Mouse (Mus musculus) embryonic fibroblast, embryonic 13.5 days (primary cell): ENCODE data around the gene Gm5129. TPM values are rescaled to one million over a fixed set of nuclear protein-coding genes. Genes with fewer than 3 reads are reported as not detected.
A peak's percentile ranks its signal among the peaks of the same experiment; 100 is the strongest.

Experiments used
- H3K27ac ChIP-seq: 2 replicates; pipeline ENCODE4 v1.5.1; 2012; ENCODE audit warnings: low read length, control low read depth, inconsistent platforms; ENCODE audit not compliant: insufficient read depth
- H3K4me1 ChIP-seq: 2 replicates; pipeline ENCODE4 v1.6.1; 2011; ENCODE audit warnings: low read length; ENCODE audit not compliant: control insufficient read depth, insufficient read depth
- H3K4me3 ChIP-seq: 2 replicates; pipeline ENCODE4 v1.5.1; 2011; ENCODE audit warnings: mild to moderate bottlenecking, control low read depth, low read length; ENCODE audit not compliant: insufficient read depth
- CTCF ChIP-seq: IDR thresholded peaks from 2 replicates; pipeline ENCODE4 v1.5.1; 2011; ENCODE audit warnings: mild to moderate bottlenecking, control low read depth, low read length, moderate library complexity, borderline replicate concordance; ENCODE audit not compliant: insufficient read depth
- POLR2A ChIP-seq: IDR thresholded peaks from 2 replicates; pipeline ENCODE4 v1.6.1; 2011; ENCODE audit warnings: low read depth, mild to moderate bottlenecking, control low read depth, low read length, moderate library complexity
- polyA plus RNA-seq: library from polyadenylated mRNA; stranded (reverse); fragments of >200 nt; gene quantifications from 2 replicates; pipeline ENCODE4 v1.2.4, GENCODE M21; 2011; ENCODE audit warnings: low read depth; ENCODE audit not compliant: missing spikeins, insufficient read length

Gene Gm5129
- polyA plus RNA-seq, 1 experiment = not detected

DNA sequence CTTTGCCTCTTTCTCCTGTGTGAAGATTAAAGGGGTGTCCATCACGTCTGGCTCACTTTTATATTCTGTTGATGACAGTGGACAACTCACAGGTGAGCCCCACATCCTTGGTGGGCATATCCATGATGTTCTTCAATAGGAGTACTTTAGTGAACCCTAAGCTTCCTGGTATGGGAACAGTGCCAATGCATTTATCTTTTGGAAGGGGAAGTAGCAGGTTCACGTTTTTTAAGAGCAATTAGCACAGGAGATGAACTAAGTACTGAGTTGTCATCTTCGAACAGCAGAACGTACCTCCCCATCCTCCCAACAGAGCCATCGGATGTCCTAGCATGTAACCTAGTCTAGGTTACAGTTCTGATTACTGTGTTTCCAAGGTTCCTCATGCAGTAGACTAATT lies 23.6 kb upstream of the Gm5129 start:
- TF ChIP-seq CTCF (no peak), POLR2A (no peak)

DNA sequence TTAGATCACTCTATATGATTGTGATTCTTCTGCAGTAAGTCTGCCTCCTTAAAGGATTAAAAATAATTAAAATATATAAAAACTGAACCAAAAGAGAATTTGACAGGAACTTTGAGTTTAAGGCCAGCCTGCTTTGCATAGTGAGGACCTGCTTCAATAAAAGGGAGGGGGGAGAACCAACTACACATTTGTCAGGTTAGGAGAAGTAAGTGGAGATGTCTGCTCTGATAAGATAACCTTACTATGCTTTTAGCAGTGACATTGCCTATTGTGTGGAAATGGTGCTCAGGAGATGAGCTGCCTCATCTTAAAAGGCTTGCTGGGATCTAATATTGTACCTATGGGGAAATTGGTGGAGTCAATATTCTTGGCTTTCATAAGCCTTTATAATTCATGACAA lies 17.2 kb upstream of the Gm5129 start:
- H3K4me1 ChIP-seq = no peaks in the 10 kb centered on the region
- H3K4me3 ChIP-seq = no peak overlapping the region
- TF ChIP-seq CTCF (no peak), POLR2A (no peak)
- H3K27ac ChIP-seq = no peak overlapping the region

More for the DNA sequence above, 23.6 kb upstream of the Gm5129 start:
- Histone ChIP-seq H3K4me3 (no peak overlapping the region), H3K27ac (no peak overlapping the region), H3K4me1 (no peaks in the 10 kb centered on the region; the same call in 1 of the 2 replicates)

DNA sequence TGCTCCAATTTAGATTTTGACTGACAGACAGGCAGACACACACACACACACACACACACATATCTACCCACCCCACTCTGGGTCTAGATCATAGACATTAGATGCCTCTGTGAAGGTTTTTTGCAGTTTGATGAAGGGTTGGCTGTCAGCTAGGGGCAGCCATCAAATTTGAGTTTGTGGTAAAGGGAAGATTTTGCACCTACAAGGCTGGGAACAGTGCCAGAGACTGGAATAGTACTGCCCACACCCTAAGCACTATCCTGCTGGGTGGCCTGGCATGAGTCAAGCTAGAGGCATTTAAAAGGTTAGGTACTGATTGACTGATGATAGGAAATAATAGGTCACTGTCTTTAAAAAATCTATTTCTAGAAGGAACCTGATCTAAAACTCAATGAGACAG lies 15.6 kb upstream of the Gm5129 start:
- TF ChIP-seq CTCF = no peak
- TF ChIP-seq POLR2A = no peak
- Histone ChIP-seq H3K27ac (no peak overlapping the region), H3K4me1 (no peaks in the 10 kb centered on the region), H3K4me3 (no peak overlapping the region)

DNA sequence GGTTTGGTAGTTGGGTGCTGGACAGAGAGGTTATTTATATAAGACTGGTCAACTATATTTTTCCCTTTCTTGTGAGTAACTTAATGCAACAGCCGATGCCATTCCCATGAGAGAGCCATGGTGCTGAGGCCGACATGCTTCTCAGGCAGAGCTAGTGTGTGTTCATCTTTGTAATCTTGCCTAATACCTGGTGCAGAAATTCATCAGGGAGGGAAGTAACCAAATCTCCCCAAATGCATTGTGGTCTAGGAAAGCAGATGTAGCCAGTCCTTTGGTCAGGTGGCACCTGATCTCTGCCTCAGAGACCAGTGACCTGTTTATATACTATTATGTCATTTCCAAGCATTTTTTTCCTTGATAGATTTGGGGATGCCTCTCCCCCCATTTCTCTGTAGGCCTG lies 11.9 kb upstream of the Gm5129 start:
- Histone ChIP-seq H3K4me3 (no peak overlapping the region), H3K4me1 (no peaks in the 10 kb centered on the region), H3K27ac (no peak overlapping the region)
- TF ChIP-seq CTCF (no peak), POLR2A (no peak)

DNA sequence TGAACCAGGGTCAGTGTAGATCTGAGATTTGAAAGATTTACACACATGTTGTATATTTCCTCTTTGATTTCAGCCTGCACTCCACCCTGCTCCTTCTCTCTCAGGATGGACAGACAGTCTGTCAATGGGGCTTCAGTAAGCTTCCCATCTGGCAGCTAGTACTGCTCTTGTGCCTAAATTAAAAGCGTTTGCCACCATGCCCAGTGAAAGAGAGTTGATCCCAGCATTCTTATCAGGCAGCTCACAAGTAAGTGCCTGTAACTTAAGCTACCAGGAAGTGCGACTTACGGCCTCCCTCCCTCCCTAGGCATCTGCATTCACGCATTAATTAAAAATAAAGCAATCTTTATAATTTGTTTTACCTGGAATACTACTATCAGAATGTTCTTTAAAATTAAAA lies 5.4 kb upstream of the Gm5129 start:
- Histone ChIP-seq H3K27ac (no peak overlapping the region), H3K4me3 (no peak overlapping the region), H3K4me1 (0 out of 2 replicates have a peak, but pooled peaks cover 2% of the 10 kb centered on the region)
- TF ChIP-seq CTCF (no peak), POLR2A (no peak)

DNA sequence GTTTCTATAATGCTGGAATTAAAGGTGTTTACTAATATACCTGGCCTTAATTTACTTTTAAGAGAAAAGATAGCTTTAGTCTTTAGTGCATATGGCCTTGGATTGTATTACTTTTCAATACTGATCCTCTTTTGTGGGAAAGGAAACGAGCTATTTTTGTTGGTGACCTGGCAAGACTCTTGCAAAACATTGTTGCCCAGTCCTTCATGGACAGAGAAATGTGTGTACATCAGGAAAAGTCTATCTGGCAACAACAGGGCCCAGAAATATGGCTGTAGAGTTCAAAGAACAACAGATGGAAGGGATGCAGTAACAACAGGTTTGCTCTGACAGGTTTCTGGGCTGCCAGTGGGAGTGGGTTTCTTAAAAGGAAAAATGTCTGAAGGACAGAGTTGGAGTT lies 4.9 kb upstream of the Gm5129 start:
- Histone ChIP-seq H3K4me1 (0 out of 2 replicates have a peak, but pooled peaks cover 2% of the 10 kb centered on the region), H3K4me3 (no peak overlapping the region), H3K27ac (no peak overlapping the region)
- TF ChIP-seq CTCF = no peak
- TF ChIP-seq POLR2A = no peak

DNA sequence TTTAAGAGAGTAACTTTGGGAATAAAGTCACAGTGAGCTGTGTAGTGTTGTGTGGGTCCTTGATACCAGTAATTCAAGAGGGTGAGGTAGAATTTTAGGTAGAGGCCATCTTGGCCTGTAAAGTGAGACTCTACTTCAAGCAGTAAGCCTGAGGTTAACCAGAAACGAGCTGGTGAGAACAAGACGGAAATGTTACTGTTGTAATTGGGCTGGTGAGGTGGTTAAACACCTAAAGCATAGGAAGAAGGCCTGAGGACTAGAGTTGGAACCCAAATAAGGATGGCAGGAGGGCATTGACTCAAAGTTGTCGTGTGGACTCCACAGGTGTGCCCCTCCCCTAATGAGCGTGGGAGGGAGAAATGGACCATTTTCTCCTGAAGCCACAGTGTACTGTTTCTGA lies 2.3 kb upstream of the Gm5129 start:
- no peak overlapping the region for H3K4me3 ChIP-seq
- no peak overlapping the region for H3K27ac ChIP-seq
- no peak for TF ChIP-seq CTCF
- TF ChIP-seq POLR2A = no peak
- H3K4me1 ChIP-seq = 0 out of 2 replicates have a peak, but pooled peaks cover 2% of the 10 kb centered on the region

DNA sequence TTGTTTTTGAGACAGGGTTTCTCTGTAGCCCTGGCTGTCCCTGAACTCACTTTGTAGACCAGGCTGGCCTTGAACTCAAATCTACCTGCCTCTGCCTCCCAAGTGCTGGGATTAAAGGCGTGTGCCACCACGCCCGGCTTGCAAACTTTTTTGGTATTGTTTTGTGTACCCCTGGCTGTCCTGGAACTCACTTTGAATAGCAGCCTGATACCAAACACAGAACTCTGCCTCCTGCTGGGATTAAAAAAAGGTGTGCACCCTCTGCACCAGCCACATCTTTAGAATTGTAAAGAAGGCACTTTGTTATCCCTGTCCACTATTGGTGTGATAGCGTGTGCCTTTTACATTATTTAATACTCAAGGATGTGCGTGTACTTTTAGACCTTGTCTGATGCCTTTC lies 1.7 kb upstream of the Gm5129 start:
- no peak for TF ChIP-seq POLR2A
- Histone ChIP-seq H3K27ac (no peak overlapping the region), H3K4me1 (0 out of 2 replicates have a peak, but pooled peaks cover 2% of the 10 kb centered on the region), H3K4me3 (peak overlapping the region; percentile 65)

DNA sequence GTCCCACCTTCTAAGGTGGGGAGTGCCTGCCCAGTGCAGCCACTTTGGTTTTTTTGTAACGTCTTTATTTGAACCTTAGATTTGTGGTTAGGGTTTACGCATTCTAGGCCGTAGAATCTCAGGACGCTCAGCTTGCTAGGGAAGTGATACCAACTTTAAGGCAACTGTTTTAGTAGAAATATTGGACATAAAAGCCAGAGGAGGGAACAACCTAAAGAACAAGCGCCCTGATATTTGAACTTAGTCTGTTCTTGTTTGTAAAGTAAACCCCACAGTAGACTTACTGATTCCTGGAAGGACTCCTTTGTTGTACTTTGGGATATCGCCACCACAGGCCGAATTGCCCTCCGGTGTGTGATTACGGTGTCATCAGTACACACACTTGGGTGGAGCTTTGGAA lies 1.2 kb upstream of the Gm5129 start:
- H3K27ac ChIP-seq = no peak overlapping the region
- H3K4me1 ChIP-seq = 0 out of 2 replicates have a peak, but pooled peaks cover 2% of the 10 kb centered on the region
- peak overlapping the region; percentile 65 for H3K4me3 ChIP-seq
- TF ChIP-seq POLR2A (no peak), CTCF (no peak)

DNA sequence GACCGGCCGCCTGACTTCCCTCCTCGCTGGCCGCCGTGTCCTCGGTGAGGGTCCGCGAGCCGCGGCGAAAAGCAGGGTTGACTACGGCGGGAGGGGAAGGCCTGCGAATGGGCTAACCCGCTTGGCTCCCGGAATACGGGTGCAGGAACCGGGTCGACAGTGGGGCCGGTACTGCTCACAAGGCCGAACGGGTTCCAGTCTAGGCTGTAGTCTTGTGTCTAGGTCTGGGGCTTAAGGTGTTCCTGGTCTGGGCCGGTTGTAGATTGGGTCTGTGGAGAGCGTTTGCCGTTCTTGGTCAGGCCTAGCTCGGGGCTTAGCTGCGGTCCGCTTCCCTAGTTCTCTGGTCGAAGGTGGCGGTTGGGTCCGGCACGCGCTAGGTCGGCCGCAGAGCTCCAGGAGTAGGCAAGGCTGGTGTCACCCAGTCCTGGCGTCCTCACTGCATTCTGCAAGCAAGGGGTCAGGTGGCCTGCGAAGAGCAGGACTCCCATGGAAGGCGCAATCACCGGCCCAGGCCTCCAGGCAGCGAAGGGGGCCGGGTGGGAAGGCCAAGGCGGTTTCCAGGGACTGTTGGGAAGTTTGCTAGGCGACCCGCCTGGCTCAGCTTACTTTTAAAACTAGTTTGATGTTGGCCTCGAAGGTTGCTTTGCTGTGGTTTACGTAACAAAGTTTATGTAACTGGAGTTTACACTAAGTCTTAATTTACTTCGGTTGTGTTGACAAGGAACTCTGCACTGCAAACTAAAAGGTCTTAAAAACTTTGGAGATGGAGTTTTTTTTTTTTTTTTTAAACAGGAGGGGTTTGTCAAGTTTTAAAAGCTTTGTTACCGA lies 551 bp upstream of the Gm5129 start:
- H3K4me1 ChIP-seq = 0 out of 2 replicates have a peak, but pooled peaks cover 2% of the 10 kb centered on the region
- H3K27ac ChIP-seq = 0 out of 2 replicates have a peak overlapping the region, but pooled peaks have one; percentile 19
- peak overlapping the region; percentile 65 for H3K4me3 ChIP-seq
- TF ChIP-seq CTCF = no peak
- no peak for TF ChIP-seq POLR2A
